27 mouse cellular contexts compared by ENCODE assay signal in genomic region chr9:113430411-113430810, GRCm38 (mm10).
"Had no signal": no experiment of that assay in that cellular context is flagged by ENCODE, and none has a peak within 500 bp of the region (broad histone marks: within the 10 kb centered on the region; RNA-seq: fewer than 3 reads in every experiment).

No protein-coding gene starts in this region.

- H3K9ac ChIP-seq: embryonic facial prominence, embryonic 12.5 days; embryonic facial prominence, embryonic 13.5 days; embryonic facial prominence, embryonic 15.5 days; forebrain, embryonic 12.5 days; forebrain, embryonic 13.5 days; forebrain, embryonic 15.5 days; forebrain, postnatal 0 days had no signal

- H3K27me3 ChIP-seq: embryonic facial prominence, embryonic 12.5 days; embryonic facial prominence, embryonic 13.5 days; embryonic facial prominence, embryonic 15.5 days; forebrain, embryonic 12.5 days; forebrain, embryonic 13.5 days; forebrain, embryonic 15.5 days had no signal

- DNase-seq: cerebellum, adult 9-10 months; cerebellum, adult 9-11 months; cerebellum, postnatal 10 days; cerebellum, postnatal 14 days; cerebellum, postnatal 25 days; cerebellum, postnatal 36 days; embryo, embryonic 11 days; forebrain, postnatal 0 days; gastrocnemius, adult 2 months; gastrocnemius, postnatal 10 days; gastrocnemius, postnatal 14 days; gastrocnemius, postnatal 25 days; gastrocnemius, postnatal 36 days; heart, adult 11 months; heart, adult 18-20 months; heart, adult 2 months had no signal

- H3K4me3 ChIP-seq: embryonic facial prominence, embryonic 10.5 days; embryonic facial prominence, embryonic 12.5 days; embryonic facial prominence, embryonic 13.5 days; embryonic facial prominence, embryonic 15.5 days; erythroblast, embryonic 14.5 days; forebrain, embryonic 10.5 days; forebrain, embryonic 12.5 days; forebrain, embryonic 13.5 days; forebrain, embryonic 15.5 days; gastrocnemius, adult 2 months; heart, adult 2 months had no signal

- ATAC-seq: forebrain, embryonic 13.5 days; forebrain, embryonic 14.5 days; forebrain, embryonic 15.5 days; forebrain, embryonic 16.5 days; forebrain, postnatal 0 days had no signal

- H3K4me2 ChIP-seq: embryonic facial prominence, embryonic 12.5 days; embryonic facial prominence, embryonic 13.5 days; embryonic facial prominence, embryonic 15.5 days; forebrain, embryonic 12.5 days; forebrain, embryonic 13.5 days; forebrain, embryonic 15.5 days had no signal

- H3K9me3 ChIP-seq: embryonic facial prominence, embryonic 10.5 days; embryonic facial prominence, embryonic 12.5 days; embryonic facial prominence, embryonic 13.5 days; embryonic facial prominence, embryonic 15.5 days; forebrain, embryonic 10.5 days; forebrain, embryonic 12.5 days; forebrain, embryonic 13.5 days; forebrain, embryonic 15.5 days had no signal

- H3K4me1 ChIP-seq: embryonic facial prominence, embryonic 10.5 days; embryonic facial prominence, embryonic 12.5 days; embryonic facial prominence, embryonic 13.5 days; embryonic facial prominence, embryonic 15.5 days; forebrain, embryonic 10.5 days; forebrain, embryonic 12.5 days; forebrain, embryonic 13.5 days; forebrain, embryonic 15.5 days had no signal

- H3K27ac ChIP-seq: embryonic facial prominence, embryonic 10.5 days; embryonic facial prominence, embryonic 12.5 days; embryonic facial prominence, embryonic 13.5 days; embryonic facial prominence, embryonic 15.5 days; forebrain, embryonic 10.5 days; forebrain, embryonic 12.5 days; forebrain, embryonic 13.5 days; forebrain, embryonic 15.5 days; gastrocnemius, adult 2 months; heart, adult 2 months had no signal

- H3K36me3 ChIP-seq: embryonic facial prominence, embryonic 10.5 days; embryonic facial prominence, embryonic 12.5 days; embryonic facial prominence, embryonic 13.5 days; embryonic facial prominence, embryonic 15.5 days; forebrain, embryonic 10.5 days; forebrain, embryonic 12.5 days; forebrain, embryonic 15.5 days had no signal
